Mouse (Mus musculus) heart, embryonic 16.5 days (tissue): ENCODE results near the gene Nav1. TPM values are rescaled to one million over a fixed set of nuclear protein-coding genes. Genes with fewer than 3 reads are reported as not detected.
A peak's percentile ranks its signal among the peaks of the same experiment; 100 is the strongest.

Experiments
- ATAC-seq: fragments of 200-750 bp; cut with Nextera tagmentation; replicated peaks from 2 replicates; pipeline ENCODE4 v1.8.0; 2017; ENCODE audit warnings: moderate number of reproducible peaks; ENCODE audit not compliant: insufficient read depth, low FRiP score; ENCODE audit errors: extremely low read depth
- H3K27ac ChIP-seq: fragments of 300-500 bp; sonication (generic); 2 replicates; pipeline ENCODE4 v1.5.1; 2014; ENCODE audit warnings: mild to moderate bottlenecking, low read length, control low read depth, moderate library complexity
- H3K27me3 ChIP-seq: fragments of 300-500 bp; sonication (generic); 2 replicates; pipeline ENCODE4 v1.6.1; 2014; ENCODE audit warnings: low read length, mixed read lengths; ENCODE audit not compliant: control insufficient read depth, insufficient read depth
- H3K36me3 ChIP-seq: fragments of 300-500 bp; sonication (generic); 2 replicates; pipeline ENCODE4 v1.6.1; 2014; ENCODE audit not compliant: control insufficient read depth, insufficient read depth
- H3K4me1 ChIP-seq: fragments of 300-500 bp; sonication (generic); 2 replicates; pipeline ENCODE4 v1.6.1; 2014; ENCODE audit warnings: low read length, mixed read lengths; ENCODE audit not compliant: control insufficient read depth, insufficient read depth
- H3K4me2 ChIP-seq: fragments of 300-500 bp; sonication (generic); 2 replicates; pipeline ENCODE4 v1.6.1; 2014; ENCODE audit warnings: low read depth, mild to moderate bottlenecking, control low read depth, low read length
- H3K4me3 ChIP-seq: fragments of 300-500 bp; sonication (generic); 2 replicates; pipeline ENCODE4 v1.5.1; 2014; ENCODE audit warnings: mild to moderate bottlenecking, control low read depth, low read length
- H3K9ac ChIP-seq: fragments of 300-500 bp; sonication (generic); 2 replicates; pipeline ENCODE4 v1.6.1; 2014; ENCODE audit warnings: low read length, control low read depth
- H3K9me3 ChIP-seq: fragments of 300-500 bp; sonication (generic); replicated peaks from 2 replicates; pipeline ENCODE4 v1.6.1; 2016; ENCODE audit warnings: low read length; ENCODE audit not compliant: control insufficient read depth
- WGBS: fragments of 180-500 bp; shearing (Covaris S2); extraction: QIAGEN DNeasy Blood & Tissue Kit; methylation state at CpG from one replicate; pipeline ENCODE4 v1.1.7; 2014; 5-methylcytosine and 5-hydroxymethylcytosine counted together
- polyA plus RNA-seq: library from polyadenylated mRNA; unstranded; fragments of >200 nt; fragmentation: Nextera tagmentation; extraction: Ambion mirVana; gene quantifications from 2 replicates; pipeline ENCODE4 v1.2.1, GENCODE M21; 2015

The Nav1 gene
- polyA plus RNA-seq, 1 experiment from 2014 or later = 22.6 TPM

DNA sequence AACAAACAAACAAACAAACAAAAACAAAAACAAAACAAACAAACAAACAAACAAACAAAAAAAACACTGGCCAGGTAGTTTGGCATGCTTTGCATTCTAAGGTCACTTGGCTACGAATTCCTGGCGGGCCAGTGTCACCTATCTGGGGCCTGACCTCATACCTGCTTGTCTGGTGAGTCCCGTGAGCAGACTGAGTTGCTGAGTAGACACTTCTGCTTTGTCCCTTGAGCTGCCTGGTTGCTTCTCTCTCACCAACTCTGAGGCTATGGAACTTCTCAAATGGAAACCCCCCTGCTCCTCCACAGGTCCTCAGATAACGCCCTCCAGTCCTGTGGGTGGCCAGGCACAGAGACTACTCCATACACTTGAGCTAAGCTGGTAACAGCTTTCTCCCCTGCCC is 93.0 kb downstream of the Nav1 start:
- Histone ChIP-seq H3K27ac (peak overlapping the region; percentile 88), H3K9ac (no peak overlapping the region), H3K9me3 (no peaks in the 10 kb centered on the region)

DNA sequence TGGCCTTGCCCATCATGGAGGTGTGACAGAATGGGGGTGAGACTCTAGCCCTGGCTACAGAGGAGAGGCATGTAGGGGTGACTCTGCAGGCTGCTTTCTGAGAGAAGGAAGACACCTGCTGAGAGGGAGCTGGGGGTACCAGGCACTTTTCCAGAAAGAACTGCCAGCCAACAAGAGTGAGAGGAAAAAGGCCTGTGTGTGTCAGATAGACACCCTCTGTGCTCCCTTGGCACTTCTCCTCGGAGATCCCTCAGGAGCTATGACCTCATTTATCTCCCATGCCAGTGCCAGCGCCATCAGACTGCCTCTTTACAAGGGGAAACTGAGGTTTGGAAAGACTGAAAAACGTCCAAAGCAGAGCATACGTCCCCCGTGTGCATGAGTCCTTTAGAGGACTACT is 93.6 kb downstream of the Nav1 start:
- Histone ChIP-seq H3K9ac (peak overlapping the region; percentile 44; the same call in 1 of the 2 replicates), H3K27me3 (no peaks in the 10 kb centered on the region), H3K4me3 (no peak overlapping the region), H3K4me2 (no peak overlapping the region; the same call in 1 of the 2 replicates), H3K27ac (peak overlapping the region; percentile 88), H3K9me3 (no peaks in the 10 kb centered on the region), H3K4me1 (peaks cover 66% of the 10 kb centered on the region), H3K36me3 (no peaks in the 10 kb centered on the region)
- ATAC-seq = no peak
- WGBS = 47% methylated on average over 5 of the region's 5 CpGs

More for the DNA sequence above, 93.0 kb downstream of the Nav1 start:
- no peaks in the 10 kb centered on the region for H3K27me3 ChIP-seq
- no peaks in the 10 kb centered on the region for H3K36me3 ChIP-seq
- H3K4me2 ChIP-seq = no peak overlapping the region
- ATAC-seq = no peak
- H3K4me3 ChIP-seq = no peak overlapping the region
- WGBS = 51% methylated on average over 4 of the region's 4 CpGs
- peaks cover 70% of the 10 kb centered on the region for H3K4me1 ChIP-seq

DNA sequence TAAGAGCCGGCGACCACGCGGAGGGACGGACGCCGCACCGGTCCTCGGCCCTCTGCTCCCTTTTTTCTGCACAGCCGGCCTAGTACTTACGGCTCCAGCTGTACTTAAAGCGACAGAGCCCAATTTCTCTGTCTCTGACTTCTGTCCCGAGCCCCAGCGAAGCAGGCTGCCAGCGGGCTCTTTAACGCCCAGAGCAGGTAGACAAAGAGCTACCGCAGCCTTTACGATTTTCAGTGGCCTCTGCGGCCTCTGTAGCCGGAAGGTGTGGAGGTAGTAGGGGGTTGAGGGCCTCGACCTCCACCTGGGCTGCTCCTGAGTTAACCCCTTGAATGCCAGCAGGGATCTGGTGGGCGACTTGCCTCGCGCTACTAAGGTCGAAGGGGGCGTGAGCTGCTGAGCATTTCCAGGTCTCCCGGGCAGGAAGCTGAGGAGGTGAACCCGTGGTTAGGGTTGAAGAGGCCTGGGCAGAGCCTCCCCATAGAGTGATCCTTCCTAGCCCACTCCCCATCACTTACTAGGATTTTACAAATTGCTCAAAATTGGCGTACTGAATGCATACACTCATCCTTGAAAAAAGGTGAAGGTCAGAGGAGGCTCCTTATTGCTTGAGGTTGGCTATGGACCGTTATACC is 96.6 kb downstream of the Nav1 start:
- H3K27ac ChIP-seq = peak overlapping the region; percentile 85
- H3K27me3 ChIP-seq = no peaks in the 10 kb centered on the region
- H3K9me3 ChIP-seq = no peaks in the 10 kb centered on the region
- peak overlapping the region; percentile 77 for H3K4me3 ChIP-seq
- ATAC-seq = peak; percentile 62
- peaks cover 68% of the 10 kb centered on the region for H3K4me1 ChIP-seq
- 10% methylated on average over 30 of the region's 30 CpGs for WGBS
- no peaks in the 10 kb centered on the region for H3K36me3 ChIP-seq
- peak overlapping the region; percentile 81 for H3K4me2 ChIP-seq
- H3K9ac ChIP-seq = peak overlapping the region; percentile 82

DNA sequence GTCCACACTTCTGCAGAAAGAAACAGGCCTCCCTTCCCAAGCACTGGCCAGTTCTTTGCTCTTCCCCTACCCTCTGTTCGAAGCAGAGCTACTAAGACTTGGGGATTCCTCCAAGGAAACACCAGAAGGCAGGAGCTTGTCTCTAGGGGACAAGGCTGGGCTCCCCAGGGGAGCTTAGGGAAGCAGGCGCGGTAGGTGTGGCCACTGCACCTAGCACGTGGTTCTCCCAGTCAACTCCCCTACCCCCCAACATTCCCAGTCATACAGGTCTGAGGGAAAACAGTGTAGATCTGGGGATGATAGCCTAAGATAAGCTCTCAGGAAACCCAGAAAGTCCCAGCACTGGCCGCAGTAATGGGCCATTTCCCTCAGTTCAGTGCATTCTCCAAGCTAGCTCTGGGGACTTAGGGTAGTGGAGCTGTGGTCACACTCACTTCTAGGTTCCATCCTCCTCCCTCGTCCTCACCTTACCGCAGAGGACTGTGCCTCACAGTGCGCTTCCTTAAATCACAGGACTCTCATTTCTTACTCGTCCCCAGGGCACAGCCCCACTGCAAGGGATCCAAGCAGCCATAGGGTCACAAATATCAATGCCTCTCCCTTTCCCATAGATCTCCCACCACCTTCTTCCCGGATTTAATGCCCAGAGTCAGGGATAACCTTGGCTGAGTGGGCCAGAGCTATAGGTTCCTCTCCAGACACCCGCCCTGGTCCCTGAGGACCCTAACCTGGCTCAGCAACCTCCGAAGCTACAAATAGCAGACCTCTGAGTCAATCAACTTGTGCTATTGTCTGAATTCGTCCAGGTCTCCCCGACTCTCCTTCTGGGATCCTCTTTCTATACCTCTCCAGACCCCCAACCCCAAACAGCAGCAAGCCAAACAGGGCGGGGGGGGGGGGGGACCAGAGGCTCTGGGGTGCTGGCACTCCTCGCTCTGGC is 97.7 kb downstream of the Nav1 start:
- 18% methylated on average over 16 of the region's 16 CpGs for WGBS
- Histone ChIP-seq H3K36me3 (0 out of 2 replicates have a peak, but pooled peaks cover 1% of the 10 kb centered on the region), H3K4me3 (peak overlapping the region; percentile 77), H3K27ac (peak overlapping the region; percentile 85), H3K4me1 (peaks cover 58% of the 10 kb centered on the region), H3K27me3 (no peaks in the 10 kb centered on the region), H3K9ac (peak overlapping the region; percentile 82), H3K4me2 (peak overlapping the region; percentile 81), H3K9me3 (no peaks in the 10 kb centered on the region)
- ATAC-seq = no peak

DNA sequence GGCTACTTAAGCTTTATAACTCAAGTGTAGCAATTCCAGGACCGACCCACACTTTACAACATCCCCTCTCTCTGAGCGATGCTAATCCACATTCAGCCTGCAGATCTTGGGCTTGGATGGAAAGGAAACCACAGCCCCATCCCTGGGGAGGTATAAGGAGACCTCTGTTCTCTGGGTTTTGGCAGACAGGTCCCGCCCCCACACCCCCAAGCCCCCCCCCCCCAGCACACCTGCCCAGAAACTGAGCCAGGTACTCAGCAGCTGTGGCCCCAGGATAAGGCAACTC is 98.8 kb downstream of the Nav1 start:
- no peaks in the 10 kb centered on the region for H3K27me3 ChIP-seq
- H3K4me3 ChIP-seq = peak overlapping the region; percentile 77
- peak overlapping the region; percentile 82 for H3K9ac ChIP-seq
- peak overlapping the region; percentile 81 for H3K4me2 ChIP-seq
- 38% methylated on average over 3 of the region's 3 CpGs for WGBS
- 0 out of 2 replicates have a peak, but pooled peaks cover 3% of the 10 kb centered on the region for H3K36me3 ChIP-seq
- H3K9me3 ChIP-seq = no peaks in the 10 kb centered on the region
- H3K27ac ChIP-seq = peak overlapping the region; percentile 15; the same call in 1 of the 2 replicates
- no peak for ATAC-seq
- H3K4me1 ChIP-seq = peaks cover 52% of the 10 kb centered on the region

DNA sequence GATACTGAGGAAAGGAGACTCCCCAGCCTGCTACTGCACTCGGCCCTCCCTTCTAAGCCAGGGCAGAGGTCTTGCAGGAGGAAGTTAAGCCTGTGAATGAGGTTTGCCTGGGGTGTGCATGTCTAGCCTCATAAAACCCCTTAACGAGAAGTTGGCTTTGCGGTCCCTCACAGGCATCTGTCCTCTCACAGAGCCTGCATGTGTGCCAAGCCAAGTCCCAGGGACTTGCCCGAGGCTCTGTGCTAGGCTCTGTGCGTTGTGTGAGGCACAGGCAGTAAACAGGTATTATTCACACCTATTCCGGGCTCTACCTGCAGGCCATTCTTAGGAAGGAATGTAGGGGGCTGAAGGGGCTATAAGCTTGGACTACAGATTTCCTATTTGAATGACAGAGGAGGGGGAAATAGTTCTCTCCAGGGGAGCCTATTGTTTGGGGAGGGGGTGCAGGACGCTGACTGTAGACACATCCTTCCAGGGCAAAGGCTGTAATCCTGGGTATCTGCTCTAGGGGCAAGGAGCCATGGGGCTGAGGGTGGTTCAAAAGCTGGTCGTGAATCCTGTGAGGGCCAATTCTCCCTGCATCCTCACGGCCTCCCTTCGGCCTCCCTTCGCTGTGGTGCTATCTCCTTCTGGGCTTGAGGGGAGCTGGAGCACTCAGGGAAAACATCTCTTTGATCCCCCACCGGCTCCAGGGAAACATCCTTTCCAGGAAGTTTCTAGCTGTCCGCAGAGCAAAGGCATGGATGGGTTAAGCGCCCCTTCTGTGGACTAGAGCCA is 99.3 kb downstream of the Nav1 start:
- H3K4me3 ChIP-seq = peak overlapping the region; percentile 77
- no peak for ATAC-seq
- 0 out of 2 replicates have a peak, but pooled peaks cover 3% of the 10 kb centered on the region for H3K36me3 ChIP-seq
- H3K4me1 ChIP-seq = peaks cover 48% of the 10 kb centered on the region
- no peaks in the 10 kb centered on the region for H3K9me3 ChIP-seq
- no peaks in the 10 kb centered on the region for H3K27me3 ChIP-seq
- peak overlapping the region; percentile 15; the same call in 1 of the 2 replicates for H3K27ac ChIP-seq
- 48% methylated on average over 14 of the region's 14 CpGs for WGBS
- peak overlapping the region; percentile 81 for H3K4me2 ChIP-seq
- H3K9ac ChIP-seq = peak overlapping the region; percentile 82

DNA sequence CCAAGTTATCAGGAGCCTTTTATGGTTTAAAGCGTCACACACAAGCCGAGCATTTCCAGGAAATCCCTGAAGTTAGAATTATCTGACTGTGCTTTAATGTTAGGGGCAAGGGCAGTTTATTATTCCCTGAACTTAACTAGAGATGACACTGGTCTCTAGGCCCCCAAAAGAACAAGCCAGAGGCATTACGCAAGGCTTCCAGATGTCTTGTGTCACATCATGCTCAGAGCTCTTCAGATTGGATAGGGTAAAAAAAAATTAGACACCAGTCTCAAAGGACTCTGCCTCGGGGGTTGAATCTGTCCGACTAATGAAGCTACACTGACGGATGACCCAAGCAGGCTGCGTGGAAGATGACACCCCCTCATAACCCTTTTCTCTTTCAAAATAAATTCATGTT is 101.6 kb downstream of the Nav1 start:
- 72% methylated on average over 7 of the region's 7 CpGs for WGBS
- H3K36me3 ChIP-seq = 0 out of 2 replicates have a peak, but pooled peaks cover 3% of the 10 kb centered on the region
- H3K4me1 ChIP-seq = peaks cover 38% of the 10 kb centered on the region
- ATAC-seq = no peak
- no peaks in the 10 kb centered on the region for H3K9me3 ChIP-seq
- H3K27ac ChIP-seq = no peak overlapping the region; the same call in 1 of the 2 replicates
- H3K4me3 ChIP-seq = no peak overlapping the region
- no peak overlapping the region for H3K9ac ChIP-seq
- no peaks in the 10 kb centered on the region for H3K27me3 ChIP-seq
- H3K4me2 ChIP-seq = no peak overlapping the region

DNA sequence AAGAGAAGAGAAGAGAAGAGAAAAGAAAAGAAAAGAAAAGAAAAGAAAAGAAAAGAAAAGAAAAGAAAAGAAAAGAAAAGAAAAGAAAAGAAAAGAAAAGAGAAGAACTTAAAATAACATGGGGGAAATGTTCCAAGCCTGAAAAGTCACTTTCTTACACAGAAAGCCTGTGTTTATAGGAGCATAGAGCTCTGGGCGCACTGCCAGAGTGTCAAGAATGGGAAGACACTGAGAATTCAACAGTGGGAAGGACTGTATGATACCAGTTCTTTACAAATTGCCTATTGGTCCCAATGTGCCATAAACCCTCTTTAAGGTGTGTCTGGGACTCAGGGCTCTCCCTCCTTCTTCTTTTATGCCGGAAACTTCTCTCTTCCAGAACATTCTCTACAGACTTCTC is 103.7 kb downstream of the Nav1 start:
- H3K36me3 ChIP-seq = 0 out of 2 replicates have a peak, but pooled peaks cover 3% of the 10 kb centered on the region
- no peak for ATAC-seq
- no peaks in the 10 kb centered on the region for H3K9me3 ChIP-seq
- peaks cover 49% of the 10 kb centered on the region for H3K4me1 ChIP-seq
- 80% methylated on average over 2 of the region's 2 CpGs for WGBS
- H3K27ac ChIP-seq = no peak overlapping the region
- H3K4me2 ChIP-seq = no peak overlapping the region
- no peaks in the 10 kb centered on the region for H3K27me3 ChIP-seq
- H3K4me3 ChIP-seq = no peak overlapping the region
- H3K9ac ChIP-seq = no peak overlapping the region
